ENCODE assay signal across 13 mouse cellular contexts in genomic region chr13:72736992-72737391, GRCm38 (mm10).
"Had no signal": no experiment of that assay in that cellular context is flagged by ENCODE, and none has a peak within 500 bp of the region (broad histone marks: within the 10 kb centered on the region; RNA-seq: fewer than 3 reads in every experiment).

No protein-coding gene starts in this region.

- H3K9me3 ChIP-seq: limb, embryonic 13.5 days; liver, embryonic 12.5 days; midbrain, embryonic 12.5 days had no signal

- H3K4me3 ChIP-seq: limb, embryonic 13.5 days; liver, embryonic 12.5 days; midbrain, embryonic 12.5 days had no signal

- DNase-seq: kidney, adult 11 months; kidney, adult 9 months; kidney, postnatal 36 days; layer of hippocampus, adult 9-11 months; layer of hippocampus, postnatal 36 days; right cerebral cortex, adult 18-20 months; right cerebral cortex, postnatal 25 days; thymus, adult 18-20 months; thymus, postnatal 14 days had no signal

- H3K27ac ChIP-seq: kidney, postnatal 0 days; limb, embryonic 13.5 days; liver, embryonic 12.5 days; midbrain, embryonic 12.5 days had no signal

- H3K4me2 ChIP-seq: limb, embryonic 13.5 days; liver, embryonic 12.5 days; midbrain, embryonic 12.5 days had no signal

- ATAC-seq: liver, embryonic 12.5 days had no signal

- H3K4me1 ChIP-seq: limb, embryonic 13.5 days; liver, embryonic 12.5 days; midbrain, embryonic 12.5 days had no signal

- H3K36me3 ChIP-seq: limb, embryonic 13.5 days; liver, embryonic 12.5 days; midbrain, embryonic 12.5 days had no signal

- H3K27me3 ChIP-seq: liver, embryonic 12.5 days had no signal

- H3K9ac ChIP-seq: limb, embryonic 13.5 days; liver, embryonic 12.5 days; midbrain, embryonic 12.5 days had no signal
